Mouse (Mus musculus): ENCODE results near the gene Tmbim1.

DNA sequence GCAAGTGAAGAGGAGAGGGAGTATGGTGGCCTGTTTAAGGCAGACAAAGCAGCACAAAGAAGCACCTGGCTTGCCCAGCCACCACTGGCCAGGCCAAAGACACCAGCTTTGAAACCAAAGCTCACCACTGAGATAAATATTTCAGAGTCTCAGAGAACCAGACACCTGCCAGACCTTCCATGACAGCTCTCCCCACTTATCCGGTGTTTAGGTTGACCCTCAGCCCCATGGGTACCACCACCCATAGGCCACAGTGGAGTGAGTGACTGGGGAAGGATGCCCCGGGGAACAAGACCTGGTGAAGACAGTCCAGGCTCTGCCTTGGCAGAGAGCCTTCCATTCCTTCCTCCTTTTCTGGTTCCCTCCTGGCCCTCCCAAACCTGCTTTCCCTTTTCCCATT lies 2.6 kb downstream of the Tmbim1 start:
- TF ChIP-seq CTCF (conservative IDR thresholded peaks at IDR 0.05 in 1 of 2, IDR thresholded peaks at IDR 0.05 in 1 of 2; ENCODE audit: low read depth in 2 of 2, low read length in 2 of 2) (no peak), BHLHE40 (IDR thresholded peaks at IDR 0.05; ENCODE audit: low read depth, low read length) (no peak), POLR2A (IDR thresholded peaks at IDR 0.05; ENCODE audit: low read depth, low read length) (no peak), USF2 (conservative IDR thresholded peaks at IDR 0.05; ENCODE audit: low read depth, low read length) (no peak), ZMIZ1 (IDR thresholded peaks at IDR 0.05; ENCODE audit: low read depth, low read length) (no peak), ZC3H11A (IDR thresholded peaks at IDR 0.05; ENCODE audit: low read depth, low read length) (no peak), POLR2AphosphoS2 (IDR thresholded peaks at IDR 0.05; ENCODE audit: low read depth, low read length) (no peak), USF1 (IDR thresholded peaks at IDR 0.05; ENCODE audit: low read depth, low read length) (no peak), JUN (IDR thresholded peaks at IDR 0.05; ENCODE audit: insufficient read depth, low read depth, low read length) (no peak), GABPA (IDR thresholded peaks at IDR 0.05; ENCODE audit: insufficient replicate concordance, low read depth, low read length) (no peak), TCF12 (IDR thresholded peaks at IDR 0.05; ENCODE audit: low read depth, low read length) (no peak), UBTF (IDR thresholded peaks at IDR 0.05; ENCODE audit: low read depth, low read length) (no peak), MAZ (IDR thresholded peaks at IDR 0.05; ENCODE audit: low read depth, low read length) (no peak)
